Mouse (Mus musculus): ENCODE measurements around the gene Mypop.

DNA sequence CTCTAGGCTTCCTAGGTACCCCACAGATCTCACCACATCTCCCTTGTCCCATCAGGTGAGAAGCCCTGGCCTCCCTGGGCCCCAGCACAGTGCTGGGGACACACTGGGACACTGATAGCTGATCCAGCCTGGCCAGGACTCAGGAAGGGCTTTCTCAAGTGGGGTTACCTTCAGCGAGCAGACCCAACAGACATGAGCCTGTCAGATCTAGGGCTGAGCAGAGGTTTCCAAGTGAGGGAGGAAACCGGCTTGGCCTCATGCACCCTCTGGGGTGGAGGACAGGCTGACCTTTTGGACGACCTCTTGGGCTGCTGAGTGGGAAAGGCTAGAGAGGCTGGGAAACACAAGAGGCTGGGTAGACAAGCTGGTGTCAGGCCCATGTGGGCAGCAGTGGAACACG is 60.1 kb downstream of the Mypop start:
- TF ChIP-seq CTCF (conservative IDR thresholded peaks at IDR 0.05; ENCODE audit: low read length) = no peak
- TF ChIP-seq NANOG (IDR thresholded peaks at IDR 0.05; ENCODE audit: borderline replicate concordance, low read length) = no peak

All from E14TG2a.4 (cell line).